Mouse (Mus musculus) retina, postnatal 1 day (tissue): ENCODE measurements around the gene Tbc1d22b.
"Not testable (repeated sequence)": the region's sequence is repeated elsewhere in the genome, so short reads cannot be mapped to it uniquely, and the experiment has no call there.

Experiments used
- DNase-seq: peaks from one replicate; pipeline ENCODE4 v3.0.0-alpha.2; 2012

Tbc1d22b gene

GRCm38 (mm10) chr17:29599051-29599450 lies 49.5 kb downstream of the Tbc1d22b start:
- no peak for DNase-seq

GRCm38 (mm10) chr17:29599537-29599936 lies 50.0 kb downstream of the Tbc1d22b start:
- no peak for DNase-seq

- no peak for DNase-seq
Measured at GRCm38 (mm10) chr17:29601391-29601790, 51.8 kb downstream of the Tbc1d22b start.

- DNase-seq = peak; percentile 77
Measured at GRCm38 (mm10) chr17:29603283-29603682, 53.7 kb downstream of the Tbc1d22b start.

GRCm38 (mm10) chr17:29613453-29613852 lies 63.9 kb downstream of the Tbc1d22b start:
- not testable (repeated sequence) for DNase-seq

- DNase-seq = peak; percentile 97
Measured at GRCm38 (mm10) chr17:29614115-29615023, 64.8 kb downstream of the Tbc1d22b start, which contains the start of the genes Rnf8 and Gm28043. Rnf8 (plus strand) TSS chr17:29614790. Gm28043 (plus strand) TSS chr17:29614876.

- peak; percentile 21 for DNase-seq
Measured at GRCm38 (mm10) chr17:29615024-29615551, 65.5 kb downstream of the Tbc1d22b start.

- peak; percentile 42 for DNase-seq
Measured at GRCm38 (mm10) chr17:29615616-29616015, 66.0 kb downstream of the Tbc1d22b start.

- DNase-seq = no peak
Measured at GRCm38 (mm10) chr17:29619231-29619630, 69.6 kb downstream of the Tbc1d22b start.

GRCm38 (mm10) chr17:29623488-29623887 lies 73.9 kb downstream of the Tbc1d22b start:
- no peak for DNase-seq

- DNase-seq = no peak
Measured at GRCm38 (mm10) chr17:29627285-29627684, 77.7 kb downstream of the Tbc1d22b start.

GRCm38 (mm10) chr17:29628946-29629345 lies 79.4 kb downstream of the Tbc1d22b start:
- no peak for DNase-seq

GRCm38 (mm10) chr17:29629620-29630019 lies 80.0 kb downstream of the Tbc1d22b start:
- no peak for DNase-seq

GRCm38 (mm10) chr17:29632312-29632711 lies 82.7 kb downstream of the Tbc1d22b start:
- no peak for DNase-seq

- no peak for DNase-seq
Measured at GRCm38 (mm10) chr17:29635492-29635891, 85.9 kb downstream of the Tbc1d22b start.

GRCm38 (mm10) chr17:29636118-29636517 lies 86.5 kb downstream of the Tbc1d22b start:
- DNase-seq = peak; percentile 46

- DNase-seq = no peak
Measured at GRCm38 (mm10) chr17:29637377-29637776, 87.8 kb downstream of the Tbc1d22b start.

- no peak for DNase-seq
Measured at GRCm38 (mm10) chr17:29637895-29638294, 88.3 kb downstream of the Tbc1d22b start.

GRCm38 (mm10) chr17:29640971-29641370 lies 91.4 kb downstream of the Tbc1d22b start:
- DNase-seq = no peak

- DNase-seq = no peak
Measured at GRCm38 (mm10) chr17:29642219-29642618, 92.6 kb downstream of the Tbc1d22b start.
